Mouse (Mus musculus) MN1 (cell line): ENCODE measurements around the gene Rrp36.

Source experiments
- DNase-seq: peaks from one replicate; pipeline ENCODE4 v3.0.0-alpha.2; 2016; ENCODE audit warnings: low spot score

The Rrp36 gene

GRCm38 (mm10) chr17:46646322-46646662 is 27.9 kb downstream of the Rrp36 start:
- no peak for DNase-seq

GRCm38 (mm10) chr17:46645561-46646321 is 28.4 kb downstream of the Rrp36 start, which contains the start of the genes Klc4 and Mrpl2:
TSS of gene Klc4 (minus strand) at chr17:46646022.
TSS of gene Mrpl2 (plus strand) at chr17:46646229.
- DNase-seq: peak; percentile 99

- peak; percentile 55 for DNase-seq
Observed at GRCm38 (mm10) chr17:46644916-46645475, 29.2 kb downstream of the Rrp36 start.

GRCm38 (mm10) chr17:46644152-46644805 is 29.9 kb downstream of the Rrp36 start:
- DNase-seq: no peak

- DNase-seq: no peak
Observed at GRCm38 (mm10) chr17:46642060-46642459, 32.1 kb downstream of the Rrp36 start.

GRCm38 (mm10) chr17:46639929-46640328 is 34.2 kb downstream of the Rrp36 start:
- no peak for DNase-seq

- peak; percentile 85 for DNase-seq
Observed at GRCm38 (mm10) chr17:46636831-46637523, 37.2 kb downstream of the Rrp36 start.

DNA sequence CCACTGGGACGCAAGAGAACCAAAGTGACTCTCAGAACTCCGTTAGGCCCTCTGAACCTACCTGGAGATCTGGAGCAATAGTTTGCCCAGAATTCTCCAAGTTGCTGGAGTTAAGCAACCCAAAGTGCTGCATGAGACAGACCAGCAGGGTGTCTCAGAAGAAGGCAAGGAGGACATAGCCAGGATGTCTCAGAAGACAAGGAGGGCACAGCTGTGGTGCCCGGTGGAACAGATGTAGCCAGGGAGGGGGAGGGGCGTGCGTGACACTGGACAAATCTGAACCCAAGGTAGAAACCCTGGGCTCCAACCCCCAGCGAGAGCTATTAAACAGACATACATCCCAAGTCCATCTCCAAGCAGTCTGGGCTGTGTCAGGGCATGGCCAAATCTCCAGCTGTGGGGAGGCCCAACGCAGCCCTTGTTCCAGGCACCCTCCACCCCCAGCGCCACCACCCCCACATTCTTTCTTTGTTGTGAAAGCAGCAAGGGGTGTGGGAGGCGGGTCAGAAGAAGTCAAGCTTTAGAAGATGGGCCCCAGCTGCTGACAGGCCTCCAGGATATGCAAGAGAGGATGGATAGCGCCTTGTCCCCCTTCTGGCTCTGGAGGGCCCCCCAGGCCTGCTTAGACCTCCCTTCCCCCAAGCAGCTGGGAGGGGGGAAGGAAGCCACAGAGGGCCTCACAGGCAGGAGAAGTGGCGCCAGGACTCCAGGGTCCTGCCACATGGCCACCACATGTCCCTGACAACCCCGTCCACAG is 44.3 kb downstream of the Rrp36 start:
- peak; percentile 64 for DNase-seq

- peak; percentile 71 for DNase-seq
Observed at GRCm38 (mm10) chr17:46628791-46629684, 45.1 kb downstream of the Rrp36 start, which contains the start of gene Ptk7. TSS of gene Ptk7 (minus strand) at chr17:46629504.

DNA sequence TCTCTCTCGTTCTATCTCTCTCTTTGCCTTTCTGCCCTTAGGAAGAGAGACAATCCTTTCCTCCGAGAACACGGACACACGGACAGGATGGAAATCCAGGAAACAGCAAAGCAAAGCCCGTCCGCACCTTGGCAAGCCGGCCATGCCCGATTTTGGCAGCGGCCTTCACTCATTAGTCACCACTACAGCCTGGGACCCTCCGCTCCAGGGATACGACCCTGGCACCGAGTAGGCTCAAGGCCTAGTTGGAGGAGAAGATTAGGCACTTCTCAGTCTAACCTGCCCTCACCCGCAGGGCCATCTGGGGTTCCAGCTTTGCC is 45.7 kb downstream of the Rrp36 start:
- DNase-seq: peak; percentile 61

DNA sequence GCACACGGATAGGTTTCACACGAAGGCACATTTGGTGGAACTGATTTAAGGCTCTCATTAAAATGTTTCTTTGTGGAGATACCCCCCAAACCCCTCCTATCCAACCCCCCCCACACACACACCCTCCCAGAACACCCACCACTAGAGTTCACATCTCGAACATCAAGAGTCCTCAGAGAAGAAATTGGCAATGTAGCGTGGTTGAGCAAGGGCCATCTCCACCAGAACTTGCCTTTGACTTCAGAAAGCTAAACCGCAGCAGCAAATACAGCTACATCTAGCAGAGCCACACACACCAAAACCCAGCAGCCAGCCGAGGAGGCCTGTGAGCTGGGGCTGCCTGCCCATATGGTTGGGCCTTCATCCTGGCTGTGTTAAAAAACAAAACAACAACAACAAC is 46.7 kb downstream of the Rrp36 start:
- no peak for DNase-seq

GRCm38 (mm10) chr17:46624598-46624997 is 49.6 kb downstream of the Rrp36 start:
- DNase-seq: no peak

GRCm38 (mm10) chr17:46623819-46624557 is 50.2 kb downstream of the Rrp36 start:
- DNase-seq: no peak

DNA sequence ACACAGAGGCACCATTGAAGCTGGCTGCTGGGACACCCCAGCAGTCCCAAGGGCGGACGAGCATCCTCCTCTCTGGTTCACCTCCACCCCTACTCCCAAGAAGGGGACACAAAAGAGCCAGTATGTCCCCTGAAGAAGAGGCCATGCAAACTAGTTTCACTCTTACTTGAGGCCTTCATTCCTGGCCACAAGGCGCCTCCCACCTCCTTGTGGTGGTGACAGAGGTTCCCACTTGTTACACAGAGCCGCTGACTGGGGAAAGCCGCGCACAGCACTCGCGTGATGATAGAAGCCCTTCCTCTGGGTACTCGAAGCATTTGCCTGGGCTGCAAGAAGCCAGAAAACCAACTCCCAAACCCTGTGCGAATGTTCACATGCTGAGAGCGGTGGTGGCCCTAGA is 51.9 kb downstream of the Rrp36 start:
- DNase-seq: no peak

- peak; percentile 70 for DNase-seq
Observed at GRCm38 (mm10) chr17:46621324-46621723, 52.8 kb downstream of the Rrp36 start.

DNA sequence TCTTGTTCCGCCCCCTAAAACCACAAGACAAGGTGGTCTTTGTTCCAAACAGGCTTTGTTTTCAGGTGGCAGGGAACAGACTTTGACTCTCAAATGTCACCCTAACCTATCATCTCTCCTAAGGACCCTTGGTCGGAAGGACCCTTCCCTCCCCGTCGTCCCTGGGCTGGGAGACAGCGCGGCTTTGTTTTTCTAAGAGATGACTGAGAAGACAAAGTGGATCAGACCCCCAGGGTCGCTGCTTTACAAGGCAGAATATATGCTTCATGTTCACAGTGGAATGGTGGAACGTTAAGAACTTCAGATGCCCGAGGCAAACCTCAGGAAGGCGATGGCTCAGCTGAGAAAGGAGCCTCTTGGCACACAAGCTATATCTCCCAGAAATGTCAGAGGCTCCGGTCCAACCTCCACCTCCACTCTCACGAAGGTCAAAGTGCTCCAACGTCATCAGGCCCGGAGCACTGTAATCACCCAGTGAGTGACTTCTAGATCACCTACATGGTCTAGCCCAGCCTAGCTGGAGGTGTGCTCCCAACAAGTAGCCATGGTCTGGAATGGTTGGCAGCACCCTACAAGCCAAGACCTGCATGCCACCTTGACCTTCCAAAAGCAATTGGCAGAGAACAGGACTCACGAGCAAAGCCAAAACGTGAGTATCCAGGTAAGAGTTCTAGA is 54.3 kb downstream of the Rrp36 start:
- DNase-seq: no peak

GRCm38 (mm10) chr17:46618769-46619682 is 55.1 kb downstream of the Rrp36 start:
- DNase-seq: no peak

GRCm38 (mm10) chr17:46618394-46618768 is 55.8 kb downstream of the Rrp36 start:
- no peak for DNase-seq

DNA sequence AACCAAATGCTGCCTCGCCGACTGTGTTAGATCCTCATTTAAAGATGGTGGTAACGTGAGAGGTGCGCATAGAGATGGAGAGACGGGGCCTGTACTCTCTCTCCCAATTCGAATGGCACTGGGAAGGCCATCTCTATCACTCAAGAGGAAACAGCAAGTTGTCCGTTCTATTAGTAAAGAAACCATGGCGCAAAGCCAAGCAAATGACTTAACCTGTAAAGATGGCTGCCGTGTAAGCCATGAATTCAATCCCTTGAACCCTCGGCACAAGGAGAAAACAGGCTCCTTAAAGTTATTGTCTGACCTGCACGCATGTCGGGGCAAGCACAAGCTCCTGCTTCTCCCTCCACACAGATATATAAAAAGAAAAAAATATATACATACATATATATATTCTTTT is 56.4 kb downstream of the Rrp36 start:
- no peak for DNase-seq
